Mouse (Mus musculus): ENCODE measurements around the gene Htr1f.

Htr1f gene

DNA sequence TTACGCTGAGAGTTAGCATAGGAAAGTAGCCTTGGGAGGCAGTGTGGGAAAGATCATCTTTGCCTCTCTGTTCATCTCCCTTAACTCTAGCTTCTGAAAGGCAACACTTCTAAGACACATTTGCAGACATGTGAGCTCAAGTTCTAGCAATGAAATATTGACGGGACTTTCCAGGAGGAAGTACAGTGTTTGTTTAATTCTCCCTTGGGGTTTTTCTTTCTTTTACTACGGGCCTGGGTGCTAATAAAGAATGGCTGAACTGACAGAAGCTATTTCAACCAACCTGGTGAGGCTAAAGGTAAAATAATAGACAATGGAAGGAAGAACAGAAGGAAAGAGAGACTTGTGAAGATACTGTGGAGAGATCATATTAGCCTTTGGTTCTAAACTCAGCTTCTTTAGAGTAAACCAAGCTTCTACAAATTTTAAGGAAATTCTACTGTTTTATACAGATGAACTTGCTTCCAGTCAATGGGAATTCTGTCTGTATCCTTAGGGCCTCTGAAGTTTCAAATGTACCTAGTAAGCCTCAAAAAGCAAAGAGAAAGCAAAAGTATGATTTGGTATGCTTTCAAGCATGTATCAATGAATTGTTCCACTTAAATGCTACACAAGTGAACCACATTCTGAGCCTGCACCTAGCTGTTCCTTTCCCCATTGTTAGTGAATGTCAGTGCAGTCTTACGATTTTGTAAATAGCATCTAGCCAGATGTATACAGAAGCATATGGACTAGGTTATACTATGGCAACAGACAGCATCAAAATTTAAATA, 131.9 kb downstream of the Htr1f start:
- in situ Hi-C loops (cut with MboI; ENCODE audit: unreplicated experiment in 2 of 2) = no loop called here

DNA sequence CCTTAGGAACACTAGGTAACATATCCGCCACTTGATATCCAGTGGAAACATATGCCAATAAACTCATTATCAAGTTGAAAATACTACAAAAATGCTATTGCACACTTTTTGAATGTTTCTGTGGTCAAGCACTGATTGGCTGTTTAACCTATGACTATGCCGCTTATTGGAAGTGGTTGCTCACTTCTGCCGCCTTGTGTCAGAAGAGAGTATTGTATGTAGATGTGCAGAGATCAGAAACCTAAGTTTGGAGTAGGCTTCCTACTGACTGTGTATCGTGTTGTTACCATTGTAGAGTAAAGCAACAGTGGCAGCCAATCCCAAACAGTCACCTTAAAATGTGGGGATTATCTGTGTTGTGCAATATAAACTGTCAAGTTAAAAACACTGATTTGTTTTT, 144.0 kb downstream of the Htr1f start:
- in situ Hi-C loops (cut with MboI; ENCODE audit: unreplicated experiment in 2 of 2) = no loop called here

DNA sequence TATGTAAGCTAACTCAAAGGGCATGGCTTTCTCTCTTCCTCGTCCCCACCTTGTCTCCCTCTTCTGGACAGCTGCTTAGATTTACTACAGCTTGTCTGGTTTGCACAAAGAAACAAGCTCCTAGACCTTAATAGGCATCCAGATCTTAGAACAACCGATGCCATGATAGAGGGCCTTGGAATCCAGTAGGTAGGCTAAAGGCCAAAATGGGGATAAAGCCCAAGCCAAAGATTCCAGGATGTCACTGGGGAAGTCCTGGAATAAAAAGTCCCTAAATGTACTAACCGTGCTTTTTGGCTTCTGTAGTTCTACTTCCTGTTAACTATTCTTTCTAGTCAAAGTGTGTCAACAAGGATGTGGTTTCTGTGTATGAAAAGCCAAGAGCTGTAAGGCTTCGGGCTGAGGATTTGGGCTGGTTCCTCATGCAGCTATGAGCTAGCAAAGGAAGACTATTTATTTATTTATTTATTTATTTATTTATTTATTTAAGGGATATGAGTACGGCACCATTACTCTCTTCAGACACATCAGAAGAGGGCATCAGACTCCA, 163.9 kb downstream of the Htr1f start:
- in situ Hi-C loops (cut with MboI; ENCODE audit: unreplicated experiment in 2 of 2) = loop anchor here in 1 of 2 experiments (10.0 kb wide), 1 partner anchor 183 kb away; no protein-coding TSS in a partner anchor

DNA sequence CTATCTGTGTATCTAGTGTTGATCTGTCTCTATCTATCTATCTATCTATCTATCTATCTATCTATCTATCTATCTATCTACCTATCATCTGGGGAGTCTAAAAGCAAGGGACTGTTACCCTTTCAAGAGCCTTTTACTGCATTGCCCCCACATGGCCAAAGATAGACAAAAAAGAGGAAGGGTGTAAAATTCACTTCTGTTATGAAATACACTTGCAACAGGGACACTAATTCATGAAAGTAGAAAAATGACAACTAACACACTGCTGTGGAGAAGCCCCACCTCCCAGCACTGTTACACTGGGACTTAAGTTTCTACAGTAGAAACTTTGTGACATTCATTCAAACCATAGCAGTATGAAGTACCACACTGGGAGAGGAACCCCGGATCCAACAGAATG, 170.9 kb downstream of the Htr1f start:
- in situ Hi-C loops (cut with MboI; ENCODE audit: unreplicated experiment in 2 of 2) = loop anchor here in 1 of 2 experiments (5.0 kb wide), 1 partner anchor 193 kb away; no protein-coding TSS in a partner anchor

DNA sequence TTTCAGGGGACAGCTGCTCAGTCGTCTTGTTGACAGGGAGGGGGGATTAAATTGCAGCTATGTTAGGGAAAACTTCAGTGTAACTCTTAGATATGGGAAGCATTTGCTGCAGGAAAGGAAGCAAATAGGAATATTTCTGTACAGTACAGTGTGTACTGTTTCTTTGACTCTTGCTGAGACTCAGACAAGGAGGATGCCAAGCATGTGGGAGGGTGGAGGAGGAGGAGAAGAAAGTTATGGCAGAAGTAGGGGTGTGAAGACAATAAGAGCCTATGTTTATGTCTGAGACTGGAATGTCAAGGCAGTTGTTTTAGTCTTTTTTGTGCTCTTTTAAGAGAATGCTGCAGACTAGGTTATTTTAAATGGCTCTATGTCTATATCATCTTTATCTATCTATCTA, 171.6 kb downstream of the Htr1f start:
- in situ Hi-C loops (cut with MboI; ENCODE audit: unreplicated experiment in 2 of 2) = no loop called here

DNA sequence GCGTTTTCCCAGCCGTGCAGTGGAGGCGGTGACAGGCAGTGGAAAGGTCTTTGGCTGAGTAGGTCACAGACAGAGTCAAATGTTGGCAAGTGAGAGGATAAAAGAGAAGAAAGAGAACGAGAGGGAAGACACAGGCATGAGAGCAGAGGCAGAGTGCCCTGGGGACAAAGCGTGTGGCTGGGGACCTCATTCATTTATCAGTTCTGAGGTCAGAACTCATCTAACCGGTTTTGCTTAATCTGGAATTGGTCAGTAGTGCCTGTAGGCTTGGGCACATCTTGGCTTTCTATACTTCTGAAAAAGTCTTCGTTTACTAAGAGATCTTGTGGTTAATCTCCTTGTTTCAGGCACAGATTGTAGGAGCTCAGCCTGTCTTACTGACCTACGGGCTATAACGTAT, 182.2 kb downstream of the Htr1f start:
- in situ Hi-C loops (cut with MboI; ENCODE audit: unreplicated experiment in 2 of 2) = loop anchor here in 1 of 2 experiments (25.0 kb wide), 1 partner anchor 439 kb away; no protein-coding TSS in a partner anchor

DNA sequence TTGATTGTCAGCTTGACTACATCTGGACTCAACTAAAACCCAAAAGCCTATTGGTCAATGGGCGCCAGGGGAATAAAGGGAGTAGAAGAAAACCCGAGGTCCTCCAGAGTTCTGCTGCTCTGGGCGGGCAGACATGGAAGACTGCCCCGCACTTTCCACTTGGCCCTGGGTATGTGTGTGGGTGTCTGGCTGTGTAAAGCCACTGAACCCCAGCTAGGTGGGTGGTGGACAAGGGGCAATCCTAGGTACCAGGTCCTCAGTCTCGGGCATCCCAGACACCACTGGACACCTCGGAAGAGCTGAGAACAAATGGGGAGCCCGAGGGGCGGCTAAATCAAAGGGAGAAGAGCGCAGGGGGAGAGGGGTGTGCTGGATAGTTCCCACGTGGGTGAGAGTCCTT, 196.9 kb downstream of the Htr1f start:
- in situ Hi-C loops (cut with MboI; ENCODE audit: unreplicated experiment in 2 of 2) = loop anchor here (5.0 to 25.0 kb wide), 4 partner anchors 454 to 1096 kb away; no protein-coding TSS in a partner anchor

DNA sequence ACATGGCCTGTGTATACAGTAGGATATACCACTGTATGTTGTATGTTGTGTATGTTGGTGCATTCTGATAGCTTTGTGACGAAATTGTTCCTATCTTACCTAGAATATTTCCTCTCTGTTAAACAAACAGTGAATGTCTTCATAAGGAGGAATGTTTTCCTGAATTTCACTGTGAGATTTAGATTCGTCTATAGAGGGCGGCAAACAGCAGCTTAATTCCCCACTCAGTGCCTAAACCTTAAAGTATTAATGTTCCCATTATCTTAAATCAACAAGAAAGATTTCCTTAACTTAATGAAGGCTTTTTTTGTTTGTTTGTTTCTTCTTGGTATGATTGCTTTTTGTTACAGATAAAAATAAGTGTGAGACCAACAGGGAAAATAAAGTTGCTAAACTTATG, 198.5 kb downstream of the Htr1f start:
- in situ Hi-C loops (cut with MboI; ENCODE audit: unreplicated experiment in 2 of 2) = loop anchor here (5.0 to 25.0 kb wide), 4 partner anchors 455 to 1098 kb away; no protein-coding TSS in a partner anchor

DNA sequence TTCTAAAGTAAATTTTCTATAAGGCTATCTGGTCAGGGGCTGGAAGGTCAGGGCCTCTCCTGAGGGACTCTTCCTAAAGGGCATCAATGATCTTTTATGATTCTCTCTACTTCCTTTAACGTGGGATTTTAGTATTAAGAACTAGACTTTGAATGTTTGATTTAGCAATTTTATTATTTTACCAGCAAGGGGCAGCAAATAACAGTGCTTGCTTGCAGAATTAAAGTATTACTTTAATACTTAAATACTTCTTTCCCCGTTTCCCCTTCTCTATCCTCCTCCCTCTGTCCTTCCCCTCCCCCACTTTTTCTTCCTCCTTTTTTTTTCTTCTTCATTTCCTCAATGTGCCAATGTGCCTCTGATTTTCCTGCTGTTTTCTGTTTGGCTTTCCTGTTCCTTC, 202.3 kb downstream of the Htr1f start:
- in situ Hi-C loops (cut with MboI; ENCODE audit: unreplicated experiment in 2 of 2) = loop anchor here (5.0 to 25.0 kb wide), 4 partner anchors 459 to 1104 kb away; no protein-coding TSS in a partner anchor

DNA sequence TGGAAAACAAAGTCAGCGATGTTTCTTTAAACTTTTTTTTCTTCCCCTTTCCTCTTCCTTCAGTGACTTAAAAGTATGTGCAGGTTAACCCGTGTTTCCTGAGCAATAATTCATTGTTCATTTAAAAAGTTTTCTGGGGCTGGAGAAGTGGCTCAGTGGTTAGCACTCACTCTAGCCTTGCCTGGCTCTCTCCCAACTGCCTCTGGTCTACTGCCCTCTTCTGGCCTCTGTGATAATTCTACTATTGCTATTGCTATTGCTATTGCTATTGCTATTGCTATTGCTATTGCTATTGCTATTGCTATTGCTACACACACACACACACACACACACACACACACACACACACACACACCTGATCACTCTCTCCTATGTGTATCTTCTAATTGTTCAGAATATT, 206.6 kb downstream of the Htr1f start:
- in situ Hi-C loops (cut with MboI; ENCODE audit: unreplicated experiment in 2 of 2) = loop anchor here (10.0 to 25.0 kb wide), 3 partner anchors 1024 to 1962 kb away; no protein-coding TSS in a partner anchor

DNA sequence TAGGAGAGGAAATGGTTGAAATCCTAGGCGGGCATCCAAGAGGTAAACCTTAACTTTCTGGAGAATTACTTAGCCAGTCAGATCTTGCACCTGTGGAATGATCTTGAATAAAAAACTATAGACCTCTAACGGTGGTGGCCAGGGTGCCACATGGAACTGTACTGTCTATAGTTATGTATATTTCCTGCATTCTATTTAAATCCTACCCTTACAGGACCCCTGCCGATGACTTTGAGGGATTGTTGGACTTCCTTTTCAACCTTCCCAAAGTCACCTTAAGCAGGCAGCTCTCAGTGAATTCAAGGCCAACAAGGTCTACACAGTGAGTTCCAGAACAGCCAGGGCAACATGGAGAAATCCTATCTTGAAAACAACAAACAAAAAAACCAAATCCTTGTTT, 216.2 kb downstream of the Htr1f start:
- in situ Hi-C loops (cut with MboI; ENCODE audit: unreplicated experiment in 2 of 2) = loop anchor here in 1 of 2 experiments (25.0 kb wide), 1 partner anchor 1952 kb away; no protein-coding TSS in a partner anchor

DNA sequence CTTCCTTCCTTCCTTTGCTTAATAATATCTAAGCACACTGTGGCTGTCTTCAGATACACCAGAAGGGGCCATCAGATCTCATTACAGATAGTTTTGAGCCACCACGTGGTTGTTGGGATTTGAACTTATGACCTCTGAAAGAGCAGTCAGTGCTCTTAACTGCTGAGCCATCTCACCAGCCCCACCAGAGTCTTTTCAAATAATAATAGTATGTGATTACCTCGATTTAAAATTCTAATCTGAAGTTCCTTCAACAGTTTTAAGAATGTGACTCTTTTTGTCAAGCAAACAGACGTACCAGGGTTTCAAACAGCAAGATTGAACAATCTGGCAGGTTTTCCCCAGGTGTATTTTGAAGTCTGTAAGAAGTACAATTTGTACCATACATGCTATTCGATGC, 220.1 kb downstream of the Htr1f start:
- in situ Hi-C loops (cut with MboI; ENCODE audit: unreplicated experiment in 2 of 2) = loop anchor here in 1 of 2 experiments (25.0 kb wide), 1 partner anchor 1948 kb away; no protein-coding TSS in a partner anchor

DNA sequence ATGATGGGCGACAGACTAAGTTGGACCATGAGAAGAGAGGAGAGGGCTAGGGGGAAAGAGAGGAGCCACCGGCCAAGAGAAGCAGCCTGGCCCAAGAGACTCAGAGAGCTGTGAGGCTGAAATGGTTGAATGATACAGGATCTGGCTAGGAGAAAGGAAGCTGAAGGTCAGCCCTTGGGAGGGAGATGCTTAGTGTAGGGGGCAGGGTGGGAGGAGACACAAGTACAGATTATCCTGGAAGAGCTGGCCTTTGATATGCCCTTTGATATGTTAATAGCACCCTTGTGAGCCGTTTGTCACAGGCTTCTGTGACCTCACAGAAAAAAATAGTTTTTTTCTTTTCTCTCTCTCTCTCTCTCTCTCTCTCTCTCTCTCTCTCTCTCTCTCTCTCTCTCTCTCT, 220.5 kb downstream of the Htr1f start:
- in situ Hi-C loops (cut with MboI; ENCODE audit: unreplicated experiment in 2 of 2) = loop anchor here in 1 of 2 experiments (25.0 kb wide), 1 partner anchor 1948 kb away; no protein-coding TSS in a partner anchor

DNA sequence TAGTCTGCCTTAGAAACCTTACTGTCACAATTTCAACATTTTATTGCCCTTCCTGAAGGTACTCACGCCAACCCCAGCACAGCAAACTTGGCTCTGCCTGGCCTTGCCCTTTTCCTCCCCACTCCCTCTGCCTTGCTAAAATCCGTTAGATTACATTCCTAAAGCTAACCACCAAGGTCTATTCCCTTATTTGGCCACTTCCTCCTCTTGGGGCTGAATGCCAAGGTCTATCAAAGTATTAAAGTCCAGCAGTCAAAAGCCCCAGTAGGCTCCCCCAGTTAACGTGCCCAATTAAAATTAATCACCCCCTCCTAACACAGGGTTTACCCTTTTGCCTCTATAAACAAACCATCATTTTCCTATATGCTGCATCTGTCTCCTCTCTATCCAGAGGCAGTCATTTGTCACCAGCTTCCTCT, 221.2 kb downstream of the Htr1f start:
- in situ Hi-C loops (cut with MboI; ENCODE audit: unreplicated experiment in 2 of 2) = loop anchor here in 1 of 2 experiments (25.0 kb wide), 1 partner anchor 1947 kb away; no protein-coding TSS in a partner anchor

DNA sequence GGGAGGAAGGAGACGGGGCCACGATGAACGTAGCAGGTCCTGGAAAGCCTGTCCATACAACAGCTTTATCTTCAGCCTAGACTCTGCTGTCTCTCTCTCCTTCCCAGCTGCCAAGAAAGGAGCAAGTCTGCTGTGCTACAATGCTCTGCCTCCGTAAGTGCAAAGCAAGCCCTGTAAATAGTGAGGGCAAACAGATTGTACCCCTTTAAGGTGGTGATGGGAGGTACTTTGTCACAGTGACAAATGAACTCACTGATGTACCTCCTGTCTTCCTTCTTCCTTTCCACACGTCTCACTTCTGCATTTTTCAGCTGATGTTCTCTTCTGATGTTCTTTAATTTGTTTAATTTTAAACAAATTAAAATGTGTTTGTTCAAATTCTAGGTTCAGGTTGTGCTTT, 221.8 kb downstream of the Htr1f start:
- in situ Hi-C loops (cut with MboI; ENCODE audit: unreplicated experiment in 2 of 2) = loop anchor here in 1 of 2 experiments (25.0 kb wide), 1 partner anchor 1947 kb away; no protein-coding TSS in a partner anchor

DNA sequence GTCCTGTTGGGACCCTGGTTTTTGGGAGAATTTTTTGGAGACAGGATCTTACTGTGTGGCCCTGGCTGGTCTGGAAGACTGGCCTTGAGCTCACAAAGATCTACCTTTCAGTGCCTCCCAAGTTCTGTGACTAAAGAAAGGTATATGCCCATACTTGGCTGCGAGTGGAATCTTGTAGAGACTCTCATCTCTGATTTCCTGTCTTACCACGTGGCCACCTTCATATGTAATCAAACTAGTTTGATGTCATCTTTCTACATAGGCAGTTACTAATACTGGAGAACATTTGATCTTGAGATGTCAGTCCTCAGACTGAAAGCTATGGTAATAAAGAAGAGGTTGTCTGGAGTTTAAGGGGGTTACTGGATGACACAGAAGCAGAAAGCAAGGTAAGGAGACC, 224.2 kb downstream of the Htr1f start:
- in situ Hi-C loops (cut with MboI; ENCODE audit: unreplicated experiment in 2 of 2) = loop anchor here in 1 of 2 experiments (25.0 kb wide), 1 partner anchor 1944 kb away; no protein-coding TSS in a partner anchor

DNA sequence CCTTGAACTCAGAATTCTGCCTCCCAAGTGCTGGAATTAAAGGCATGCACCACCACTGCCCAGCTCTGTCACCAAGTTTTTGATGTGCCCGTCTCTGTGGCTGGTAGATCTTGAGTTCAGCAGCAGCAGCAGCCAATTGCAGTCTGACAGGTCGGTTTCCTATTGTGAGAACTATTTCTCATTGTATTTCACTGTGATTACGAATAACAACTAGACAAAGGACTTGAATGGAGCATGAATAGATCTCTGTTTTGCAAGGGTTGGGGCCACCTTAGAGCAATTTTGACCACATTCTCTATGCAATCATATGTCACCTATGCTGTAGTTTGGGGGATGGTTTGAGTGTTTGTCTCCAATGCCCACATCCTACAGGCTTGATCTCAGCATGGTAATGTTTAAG, 224.7 kb downstream of the Htr1f start:
- in situ Hi-C loops (cut with MboI; ENCODE audit: unreplicated experiment in 2 of 2) = loop anchor here in 1 of 2 experiments (25.0 kb wide), 1 partner anchor 1944 kb away; no protein-coding TSS in a partner anchor

DNA sequence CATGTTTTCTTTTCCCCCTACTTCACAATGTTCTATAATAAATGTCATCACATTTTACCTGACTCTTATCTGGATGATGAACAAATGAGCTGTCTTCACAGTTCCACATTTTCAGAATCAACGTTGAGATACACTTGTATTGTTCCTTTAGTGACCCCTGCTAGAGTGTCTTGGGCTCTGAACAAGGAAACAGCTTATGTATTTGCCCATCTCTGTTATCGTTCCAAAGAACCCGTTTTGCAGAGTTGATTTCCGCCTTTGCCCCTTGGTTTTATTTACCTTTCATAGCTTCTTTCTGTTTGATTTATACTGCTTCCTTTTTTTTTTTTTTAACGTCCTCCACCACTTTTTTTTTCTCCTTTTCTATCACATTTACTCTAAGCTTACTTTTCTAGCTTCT, 225.9 kb downstream of the Htr1f start:
- in situ Hi-C loops (cut with MboI; ENCODE audit: unreplicated experiment in 2 of 2) = loop anchor here (5.0 to 25.0 kb wide), 3 partner anchors 112 to 1942 kb away; no protein-coding TSS in a partner anchor

DNA sequence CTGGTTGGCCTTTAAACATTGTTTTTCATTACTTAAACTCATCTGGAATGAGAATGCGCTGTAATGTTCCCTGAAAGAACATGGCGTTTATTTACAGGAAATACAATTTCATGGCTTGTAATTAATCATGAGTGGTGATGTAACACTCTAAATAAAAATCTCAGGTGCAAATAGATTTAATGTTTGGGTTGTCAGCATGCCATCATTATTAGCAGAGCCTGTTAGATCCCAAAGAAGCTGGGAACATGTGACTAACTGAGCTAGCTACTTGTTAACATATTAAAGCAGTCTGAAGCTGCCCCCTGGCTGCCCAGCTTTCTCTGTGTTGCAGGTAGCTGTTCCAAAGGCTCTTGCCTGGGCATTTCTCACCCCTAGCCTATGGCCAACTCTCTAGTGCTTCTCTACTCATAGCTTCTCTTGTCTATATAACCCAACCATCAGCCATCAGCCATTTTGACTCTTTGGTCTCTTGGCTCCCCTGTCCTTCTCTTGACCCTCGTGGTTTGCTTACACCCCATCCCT, 227.0 kb downstream of the Htr1f start:
- in situ Hi-C loops (cut with MboI; ENCODE audit: unreplicated experiment in 2 of 2) = loop anchor here (5.0 to 25.0 kb wide), 3 partner anchors 111 to 1941 kb away; no protein-coding TSS in a partner anchor

DNA sequence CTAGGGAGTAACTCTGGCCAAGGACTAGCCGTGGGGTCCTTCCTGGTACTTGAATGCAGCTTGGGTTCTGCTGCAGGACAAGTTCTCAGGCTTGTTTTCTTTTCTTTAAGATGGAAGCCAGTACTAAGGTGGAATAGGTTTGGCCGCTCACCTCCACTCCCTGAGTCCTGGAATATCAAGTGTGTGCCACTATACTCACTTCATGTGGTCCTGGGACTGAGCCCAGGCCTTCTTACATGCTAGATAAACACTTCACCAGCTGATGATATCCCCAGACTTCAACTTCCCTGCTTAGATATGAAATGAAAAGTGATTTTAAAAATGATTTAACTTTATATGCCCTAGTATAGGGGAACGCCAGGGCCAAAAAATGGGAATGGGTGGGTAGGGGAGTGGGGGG, 228.3 kb downstream of the Htr1f start:
- in situ Hi-C loops (cut with MboI; ENCODE audit: unreplicated experiment in 2 of 2) = loop anchor here (5.0 to 25.0 kb wide), 3 partner anchors 110 to 1940 kb away; no protein-coding TSS in a partner anchor

Data from v-Abl transformed pro-B cells (cell line).